In genomic region chr2:132880844-132881645, GRCm38 (mm10) we compare ENCODE assay signal across 9 mouse cellular contexts. TPM values are rescaled to one million over a fixed set of nuclear protein-coding genes. Genes with fewer than 3 reads are reported as not detected.
DNase-seq lines count a peak whose midpoint lies in the region; ATAC-seq lines count a peak whose summit lies in the region.
"Had no signal": no experiment of that assay in that cellular context is flagged by ENCODE, and none has a peak within 500 bp of the region (broad histone marks: within the 10 kb centered on the region; RNA-seq: fewer than 3 reads in every experiment).

Gene Lrrn4 (minus strand): TSS chr2:132880891.

- H3K9me3 ChIP-seq in kidney, embryonic 15.5 days (replicated peaks) = no peaks in the 10 kb centered on the region
- H3K9me3 ChIP-seq in intestine, embryonic 14.5 days (ENCODE audit: control insufficient read depth, low read length) = no peaks in the 10 kb centered on the region

- H3K27ac ChIP-seq in kidney, embryonic 15.5 days = no peak within 1 kb of the TSS
- no peak within 1 kb of the TSS for H3K27ac ChIP-seq in intestine, embryonic 14.5 days (ENCODE audit: low read depth)

- H3K9ac ChIP-seq in kidney, embryonic 15.5 days = peak within 1 kb of the TSS; percentile 21; the same call in 1 of the 2 replicates
- no peak within 1 kb of the TSS for H3K9ac ChIP-seq in intestine, embryonic 14.5 days (ENCODE audit: low read length)

- 0 out of 2 replicates have a peak, but pooled peaks have one; percentile 43 for ATAC-seq in kidney, embryonic 15.5 days (replicated peaks; ENCODE audit: low FRiP score)
- ATAC-seq in intestine, embryonic 14.5 days (replicated peaks; ENCODE audit: low FRiP score, low TSS enrichment, low read depth) = no peak
- ATAC-seq: Patski had no signal

- intact Hi-C loops in gastrocnemius, postnatal 36 days (cut with DNase I) = no loop called here

- WGBS in kidney, embryonic 15.5 days = 10% methylated on average over 12 of the region's 12 CpGs
- WGBS in intestine, embryonic 14.5 days = 13% methylated on average over 12 of the region's 12 CpGs

- no peak for DNase-seq in kidney, adult 11 months
- DNase-seq in embryo, embryonic 10 days (ENCODE audit: low spot score) = peak; percentile 50
- peak; percentile 50 for DNase-seq in intestine, embryonic 14.5 days (ENCODE audit: low spot score)
- peak; percentile 26 for DNase-seq in neural tube, embryonic 10.5 days (ENCODE audit: extremely low spot score, low spot score)
- no peak for DNase-seq in gastrocnemius, postnatal 36 days
- DNase-seq in urinary bladder, postnatal 10 days (ENCODE audit: low spot score) = no peak
- no peak for DNase-seq in layer of hippocampus, postnatal 10 days (ENCODE audit: low spot score in 2 of 2)

- no peaks in the 10 kb centered on the region for H3K36me3 ChIP-seq in kidney, embryonic 15.5 days
- H3K36me3 ChIP-seq in intestine, embryonic 14.5 days (ENCODE audit: control insufficient read depth, insufficient read depth, low read length) = no peaks in the 10 kb centered on the region

- peak within 1 kb of the TSS; percentile 55 for H3K4me3 ChIP-seq in kidney, embryonic 15.5 days (replicated peaks)
- H3K4me3 ChIP-seq in intestine, embryonic 14.5 days (ENCODE audit: low read depth, low read length) = peak within 1 kb of the TSS; percentile 39

- H3K4me2 ChIP-seq in kidney, embryonic 15.5 days = peak within 1 kb of the TSS; percentile 98
- peak within 1 kb of the TSS; percentile 75 for H3K4me2 ChIP-seq in intestine, embryonic 14.5 days (ENCODE audit: low read length)

- peaks cover 35% of the 10 kb centered on the region for H3K4me1 ChIP-seq in kidney, embryonic 15.5 days
- H3K4me1 ChIP-seq in intestine, embryonic 14.5 days (replicated peaks; ENCODE audit: control insufficient read depth, insufficient read depth, low read length) = peaks cover 14% of the 10 kb centered on the region

- peaks cover 37% of the 10 kb centered on the region for H3K27me3 ChIP-seq in kidney, embryonic 15.5 days
- peaks cover 27% of the 10 kb centered on the region for H3K27me3 ChIP-seq in intestine, embryonic 14.5 days (replicated peaks; ENCODE audit: control insufficient read depth, insufficient read depth, low read length)

RNA-seq across cellular contexts. Expression of gene Lrrn4, which starts in this region (rescaled TPM):
- polyA plus RNA-seq in kidney, embryonic 15.5 days (2015; fragmentation: Nextera tagmentation; extraction: Ambion mirVana) = 1.3 and 2.3 TPM in 2 replicates
- 13.1 and 13.2 TPM in 2 replicates for polyA plus RNA-seq in intestine, embryonic 14.5 days (2014; fragmentation: Nextera tagmentation; extraction: Ambion mirVana)
- under 1 TPM in 1 of 2 experiments, not detected in 1; 0.08 TPM for total RNA-seq in gastrocnemius, postnatal 36 days (2021)
- total RNA-seq in layer of hippocampus, postnatal 10 days (2021) = 1 to 10 TPM; 1.2 TPM
- polyA plus RNA-seq: Patski had no signal

Comparison
In these comparisons a context has a peak if more than half of its experiments do, and no peak if none do; other contexts are left out.
1. DNase-seq: peak in embryo, embryonic 10 days (single experiment), intestine, embryonic 14.5 days (single experiment) and neural tube, embryonic 10.5 days (single experiment); none in kidney, adult 11 months (single experiment), gastrocnemius, postnatal 36 days (0 of 2), urinary bladder, postnatal 10 days (single experiment) and layer of hippocampus, postnatal 10 days (0 of 2).